ENCODE assay signal across 18 mouse cellular contexts in genomic region chr3:152944766-152945165, GRCm38 (mm10). TPM values are rescaled to one million over a fixed set of nuclear protein-coding genes. Genes with fewer than 3 reads are reported as not detected.
DNase-seq lines count a peak whose midpoint lies in the region; ATAC-seq and TF ChIP-seq lines count a peak whose summit lies in the region.
"Had no signal": no experiment of that assay in that cellular context is flagged by ENCODE, and none has a peak within 500 bp of the region (broad histone marks: within the 10 kb centered on the region; RNA-seq: fewer than 3 reads in every experiment).

No protein-coding gene starts in this region.

- ATAC-seq in embryonic facial prominence, embryonic 14.5 days (ENCODE audit: low read depth), result peak; percentile 48; the same call in 1 of the 2 replicates
- ATAC-seq: midbrain, embryonic 16.5 days had no signal

- no peaks in the 10 kb centered on the region for H3K4me1 ChIP-seq in embryonic facial prominence, embryonic 14.5 days (ENCODE audit: control insufficient read depth, insufficient read depth, low read length)
- H3K4me1 ChIP-seq in embryonic facial prominence, embryonic 10.5 days, result peaks cover 8% of the 10 kb centered on the region; the same call in 1 of the 2 replicates
- H3K4me1 ChIP-seq in thymus, adult 2 months (replicated peaks; ENCODE audit: control insufficient read depth, insufficient read depth, low read length), result peaks cover 49% of the 10 kb centered on the region
- H3K4me1 ChIP-seq: heart, embryonic 13.5 days had no signal

- H3K4me2 ChIP-seq in embryonic facial prominence, embryonic 14.5 days (ENCODE audit: low read depth, low read length), result no peak overlapping the region
- H3K4me2 ChIP-seq: heart, embryonic 13.5 days; hindbrain, embryonic 14.5 days; liver, embryonic 13.5 days had no signal

- no peaks in the 10 kb centered on the region for H3K36me3 ChIP-seq in embryonic facial prominence, embryonic 14.5 days (ENCODE audit: control insufficient read depth, insufficient read depth, low read length)
- H3K36me3 ChIP-seq in embryonic facial prominence, embryonic 10.5 days (replicated peaks), result no peaks in the 10 kb centered on the region
- H3K36me3 ChIP-seq in thymus, adult 2 months (ENCODE audit: control insufficient read depth, insufficient read depth, low read length), result no peaks in the 10 kb centered on the region
- H3K36me3 ChIP-seq: heart, embryonic 13.5 days; liver, embryonic 13.5 days had no signal

- DNase-seq in embryonic facial prominence, embryonic 14.5 days (ENCODE audit: low spot score), result peak; percentile 34
- DNase-seq in embryonic facial prominence, embryonic 10.5 days (ENCODE audit: low spot score), result no peak
- DNase-seq in heart, postnatal 10 days, result peak; percentile 32 to 44
- no peak for DNase-seq in heart, adult 8-10 months (ENCODE audit: low spot score)
- DNase-seq in brain, adult 2 months (ENCODE audit: low read depth, low spot score), result peak; percentile 52
- peak; percentile 58 for DNase-seq in thymus, adult 2 months
- no peak for DNase-seq in adrenal gland, adult 18-20 months (ENCODE audit: low spot score in 2 of 2)
- no peak for DNase-seq in gastrocnemius, adult 18-20 months (ENCODE audit: low spot score)
- DNase-seq: cerebellum, adult 11 months; cerebellum, postnatal 25 days; kidney, adult 18-20 months; kidney, postnatal 4 days; layer of hippocampus, postnatal 36 days; liver, embryonic 13.5 days had no signal

- H3K4me3 ChIP-seq in embryonic facial prominence, embryonic 14.5 days (ENCODE audit: low read depth, low read length), result no peak overlapping the region
- no peak overlapping the region for H3K4me3 ChIP-seq in embryonic facial prominence, embryonic 10.5 days
- no peak overlapping the region for H3K4me3 ChIP-seq in thymus, adult 2 months (ENCODE audit: control insufficient read depth, insufficient read depth, low read length)
- H3K4me3 ChIP-seq: heart, embryonic 13.5 days; liver, embryonic 13.5 days had no signal

- intact Hi-C loops in heart, postnatal 10 days (cut with DNase I), result no loop called here

- H3K9ac ChIP-seq in embryonic facial prominence, embryonic 14.5 days (ENCODE audit: low read depth, low read length), result no peak overlapping the region
- H3K9ac ChIP-seq: heart, embryonic 13.5 days; hindbrain, embryonic 14.5 days; liver, embryonic 13.5 days had no signal

- no peaks in the 10 kb centered on the region for H3K27me3 ChIP-seq in embryonic facial prominence, embryonic 14.5 days (replicated peaks; ENCODE audit: control insufficient read depth, insufficient read depth, low read length)
- H3K27me3 ChIP-seq in embryonic facial prominence, embryonic 10.5 days (replicated peaks; ENCODE audit: low read depth, poor library complexity, severe bottlenecking), result no peaks in the 10 kb centered on the region
- H3K27me3 ChIP-seq in thymus, adult 2 months (ENCODE audit: control insufficient read depth, insufficient read depth, low read length), result no peaks in the 10 kb centered on the region
- H3K27me3 ChIP-seq: CH12.LX; heart, embryonic 13.5 days; liver, embryonic 13.5 days had no signal

- H3K9me3 ChIP-seq in embryonic facial prominence, embryonic 14.5 days (ENCODE audit: control insufficient read depth, low read length), result no peaks in the 10 kb centered on the region
- H3K9me3 ChIP-seq in embryonic facial prominence, embryonic 10.5 days, result no peaks in the 10 kb centered on the region
- H3K9me3 ChIP-seq: heart, embryonic 13.5 days; liver, embryonic 13.5 days had no signal

- TF ChIP-seq CTCF in thymus, adult 2 months (IDR thresholded peaks at IDR 0.05; ENCODE audit: borderline replicate concordance, control insufficient read depth, extremely low read depth, insufficient read depth, low read length, poor library complexity), result 0 out of 2 replicates have a peak, but pooled peaks have one; percentile 21

- WGBS in embryonic facial prominence, embryonic 14.5 days, result 85% methylated on average over 3 of the region's 3 CpGs
- 86% methylated on average over 3 of the region's 3 CpGs for WGBS in embryonic facial prominence, embryonic 10.5 days
- 20% methylated on average over 3 of the region's 3 CpGs for whole genome bisulfite sequencing in thymus, adult 2 months

- no peak for TF ChIP-seq POLR2A in thymus, adult 2 months (IDR thresholded peaks at IDR 0.05; ENCODE audit: control insufficient read depth, extremely low read depth, insufficient read depth, low read length, poor library complexity)

- H3K27ac ChIP-seq in embryonic facial prominence, embryonic 14.5 days (replicated peaks; ENCODE audit: low read depth, low read length), result no peak overlapping the region
- H3K27ac ChIP-seq in embryonic facial prominence, embryonic 10.5 days (replicated peaks), result no peak overlapping the region
- peak overlapping the region; percentile 83 for H3K27ac ChIP-seq in thymus, adult 2 months (ENCODE audit: control insufficient read depth, insufficient read depth, low read length)
- H3K27ac ChIP-seq: heart, embryonic 13.5 days; hindbrain, embryonic 14.5 days; liver, embryonic 13.5 days had no signal

RNA-seq across cellular contexts. Expression of gene St6galnac5, which starts 37.3 kb away (rescaled TPM):
- polyA plus RNA-seq in embryonic facial prominence, embryonic 14.5 days (2014; fragmentation: Nextera tagmentation; extraction: Ambion mirVana), result 1.1 and 1.2 TPM in 2 replicates
- polyA plus RNA-seq in embryonic facial prominence, embryonic 10.5 days (2016; fragmentation: Nextera tagmentation; extraction: Ambion mirVana), result 1.4 and 2.0 TPM in 2 replicates
- total RNA-seq in heart, postnatal 10 days (2021), result not detected
- total RNA-seq in heart, adult 8-10 months (2022), result under 1 TPM in 1 of 4 experiments, not detected in 3; 0.19 TPM
- polyA plus RNA-seq in thymus, adult 2 months (2012; rRNA removed), result 0.08 and 0.19 TPM in 2 replicates
- under 1 TPM; 0.42 to 0.53 TPM for total RNA-seq in adrenal gland, adult 18-20 months (2021)
- total RNA-seq in gastrocnemius, adult 18-20 months (2021), result under 1 TPM; 0.14 to 0.18 TPM
- total RNA-seq: CH12.LX had no signal

Comparison
In these comparisons a context has a peak if more than half of its experiments do, and no peak if none do; other contexts are left out.
1. DNase-seq: peak in embryonic facial prominence, embryonic 14.5 days (single experiment), heart, postnatal 10 days (2 of 2), brain, adult 2 months (single experiment) and thymus, adult 2 months (single experiment); none in embryonic facial prominence, embryonic 10.5 days (single experiment), heart, adult 8-10 months (single experiment), adrenal gland, adult 18-20 months (0 of 2) and gastrocnemius, adult 18-20 months (single experiment).